Mouse (Mus musculus) skeletal muscle tissue, adult 2 months (tissue): ENCODE data around the gene Uso1.
"Not testable (repeated sequence)": the region's sequence is repeated elsewhere in the genome, so short reads cannot be mapped to it uniquely, and the experiment has no call there.

Experiments used
- DNase-seq: peaks from one replicate; pipeline ENCODE4 v3.0.0-alpha.2; 2012; ENCODE audit warnings: low read depth, low spot score

The Uso1 gene

GRCm38 (mm10) chr5:92127141-92127625 is 10.6 kb upstream of the Uso1 start:
- peak; percentile 27 for DNase-seq

GRCm38 (mm10) chr5:92127751-92128150 is 10.0 kb upstream of the Uso1 start:
- no peak for DNase-seq

DNA sequence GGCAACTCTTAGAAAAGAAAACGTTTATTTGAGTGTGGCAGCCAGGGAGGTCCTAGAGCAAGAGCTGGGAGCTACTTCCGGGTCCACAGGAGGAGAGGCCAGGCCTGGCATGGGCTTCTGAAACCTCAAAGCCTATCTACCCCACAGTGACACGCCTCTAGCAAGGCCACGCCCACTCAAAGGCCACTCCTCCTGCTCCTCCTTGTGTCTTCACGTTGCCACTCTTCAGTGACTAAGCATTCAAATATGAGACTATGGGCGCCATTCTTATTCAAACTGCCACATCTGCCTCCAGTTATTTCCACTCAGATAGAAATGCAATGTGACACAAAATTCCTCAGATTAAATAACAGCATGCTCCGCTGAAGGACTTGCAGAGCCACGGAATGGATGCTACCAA is 9.2 kb upstream of the Uso1 start:
- peak; percentile 48 for DNase-seq

GRCm38 (mm10) chr5:92129321-92129768 is 8.4 kb upstream of the Uso1 start:
- DNase-seq, result no peak

DNA sequence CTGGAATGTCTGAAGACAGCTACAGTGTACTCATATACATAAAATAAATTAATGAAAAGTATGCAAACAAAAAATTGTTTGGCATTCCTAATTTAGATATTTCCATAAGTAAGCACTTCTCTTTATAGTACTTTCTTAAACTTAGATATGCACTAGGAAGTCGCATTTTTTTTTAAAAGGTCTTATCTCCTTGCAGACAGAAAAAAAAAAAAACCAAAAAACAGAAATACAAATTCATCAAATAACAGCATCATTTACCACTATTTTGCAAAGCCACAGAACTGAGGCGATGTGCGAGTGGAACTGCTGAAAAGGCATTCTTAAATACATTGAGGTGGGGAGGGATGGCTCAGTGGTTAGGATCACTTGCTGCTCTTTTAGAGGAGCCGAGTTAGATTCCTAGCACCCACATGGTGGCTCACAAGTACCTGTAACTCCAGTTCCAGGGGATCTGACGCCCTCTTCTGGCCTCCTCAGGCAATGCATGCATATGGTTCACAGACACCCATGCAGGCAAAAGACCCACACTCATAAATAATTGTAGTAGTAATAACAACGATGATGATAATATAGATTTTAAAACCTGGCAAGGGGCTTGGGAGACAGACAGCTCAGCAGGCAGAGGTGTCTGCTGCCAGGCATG is 7.6 kb upstream of the Uso1 start:
- DNase-seq, result no peak

DNA sequence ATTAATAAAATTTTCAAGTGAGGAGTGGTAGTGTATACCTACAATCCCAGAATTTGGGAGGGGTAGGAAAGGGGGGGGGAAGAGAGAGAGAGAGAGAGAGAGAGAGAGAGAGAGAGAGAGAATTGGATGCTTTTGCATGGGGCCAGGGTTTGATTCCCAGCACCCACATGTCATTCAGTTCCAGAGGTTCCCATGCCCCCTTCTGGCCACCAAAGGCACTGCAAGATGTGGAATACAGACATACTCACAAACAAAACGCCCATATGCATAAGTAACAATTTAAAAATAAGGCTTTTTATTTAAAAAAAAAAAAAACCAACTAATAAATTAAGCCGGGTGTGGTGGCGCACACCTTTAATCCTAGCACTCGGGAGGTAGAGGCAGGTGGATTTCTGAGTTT is 5.6 kb upstream of the Uso1 start:
- no peak for DNase-seq

DNA sequence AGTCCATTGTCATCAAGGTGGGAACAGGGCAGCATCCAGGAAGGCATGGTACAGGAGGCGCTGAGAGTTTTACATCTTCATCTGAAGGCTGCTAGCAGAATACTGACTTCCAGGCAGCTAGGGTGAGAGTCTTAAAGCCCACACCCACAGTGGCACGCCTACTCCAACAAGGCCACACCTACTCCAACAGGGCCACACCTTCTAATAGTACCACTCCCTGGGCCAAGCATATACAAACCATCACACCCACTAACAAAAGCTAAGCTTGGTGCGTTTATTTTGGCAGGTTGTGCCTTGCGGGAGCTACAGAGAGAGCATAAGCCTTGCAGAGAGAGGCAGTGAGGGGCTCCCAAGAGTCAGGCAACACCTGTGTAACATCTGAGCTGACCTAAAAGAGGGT is 4.7 kb upstream of the Uso1 start:
- not testable (repeated sequence) for DNase-seq

DNA sequence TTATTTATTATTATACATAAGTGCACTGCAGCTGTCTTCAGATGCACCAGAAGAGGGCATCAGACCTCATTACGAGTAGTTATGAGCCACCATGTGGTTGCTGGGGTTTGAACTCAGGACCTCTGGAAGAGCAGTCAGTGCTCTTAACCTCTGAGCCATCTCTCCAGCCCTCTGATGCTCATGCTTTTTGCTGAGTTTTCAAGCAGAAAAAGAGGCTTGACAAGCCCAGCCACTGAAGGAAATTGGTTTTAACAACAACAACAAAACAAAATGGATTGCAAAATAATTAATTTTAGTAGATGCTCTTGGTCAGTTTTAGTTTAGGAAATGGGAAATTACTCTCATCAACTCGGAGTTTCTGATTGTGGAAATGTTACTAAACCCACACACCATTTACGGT is 2.8 kb upstream of the Uso1 start:
- DNase-seq, result no peak

DNA sequence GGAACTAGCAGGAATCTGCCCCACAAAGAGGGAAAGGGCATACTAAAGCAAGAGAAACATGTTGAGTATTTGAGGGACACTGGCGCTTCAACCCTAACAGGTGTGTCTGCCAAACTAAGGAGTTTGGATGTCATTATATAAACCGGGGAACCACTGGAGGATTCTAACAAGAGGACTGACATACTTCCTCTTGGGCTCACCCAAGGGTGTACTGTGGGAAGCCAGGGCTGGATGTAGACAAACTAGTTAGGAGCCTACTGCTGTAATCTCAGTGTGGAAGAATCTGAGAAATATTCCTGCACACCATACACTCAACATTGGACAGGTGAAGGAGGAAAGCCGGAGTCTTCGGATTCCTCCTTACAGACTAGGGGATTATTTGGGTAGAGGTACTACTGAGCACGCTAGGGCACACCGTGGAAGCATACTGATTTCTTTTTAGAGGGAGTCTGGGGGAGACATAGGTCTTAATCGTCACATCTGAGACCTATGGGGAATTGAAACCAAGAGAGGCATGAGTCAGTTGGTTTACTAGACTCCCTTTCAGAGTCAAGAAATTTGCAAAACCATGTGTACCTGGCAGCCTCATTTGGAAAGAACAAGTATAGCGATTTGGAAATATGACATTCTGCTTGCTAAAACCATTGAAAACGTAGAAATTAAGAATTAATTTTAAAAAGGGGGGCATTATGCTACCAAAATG is 1.1 kb upstream of the Uso1 start:
- no peak for DNase-seq

DNA sequence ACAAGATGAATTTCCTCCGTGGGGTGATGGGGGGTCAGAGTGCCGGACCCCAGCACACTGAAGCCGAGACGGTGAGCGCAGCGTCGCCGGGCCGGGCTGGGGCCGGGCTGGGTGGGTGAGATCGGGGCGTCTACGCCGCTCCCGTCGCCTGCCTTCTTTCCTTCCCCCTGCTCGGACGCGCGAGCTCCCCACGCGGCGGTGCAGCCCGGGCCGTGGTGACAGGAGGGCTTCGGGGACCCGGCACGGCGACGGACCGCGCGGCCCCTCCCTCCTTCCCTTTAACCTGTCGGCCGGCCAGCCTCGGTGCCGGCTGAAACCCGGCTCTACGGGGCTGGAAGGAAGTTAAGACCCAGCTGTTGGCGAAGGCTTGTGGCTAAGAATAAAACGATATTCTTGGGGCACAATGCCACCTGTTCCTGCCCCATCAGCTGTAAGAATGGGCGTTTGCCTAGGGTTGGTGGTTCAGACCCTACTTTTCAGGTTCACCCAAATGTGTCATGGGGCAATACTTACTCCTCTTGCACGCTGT is 419 bp downstream of the Uso1 start:
- peak; percentile 68 for DNase-seq

DNA sequence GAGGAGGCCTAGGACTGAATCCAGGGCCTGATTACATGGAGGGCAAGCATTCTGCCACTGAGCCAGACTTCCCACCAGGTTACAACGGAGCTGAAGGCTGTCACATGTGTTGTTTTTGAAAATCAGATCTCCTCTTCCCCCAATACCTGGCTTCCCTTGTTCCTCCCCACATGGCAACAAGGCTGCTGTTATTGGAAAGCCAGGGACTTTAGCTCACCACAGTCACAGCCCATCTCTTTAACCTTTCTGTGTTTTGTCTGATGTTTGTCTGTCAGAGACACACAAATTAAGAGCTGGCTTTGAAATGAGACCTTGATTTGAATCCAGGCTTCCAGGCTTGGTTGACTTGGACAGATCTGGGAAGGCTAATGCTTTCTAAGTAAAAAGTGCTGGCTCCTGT is 1.5 kb downstream of the Uso1 start:
- no peak for DNase-seq

- DNase-seq, result no peak
Measured at GRCm38 (mm10) chr5:92141696-92142095, 4.0 kb downstream of the Uso1 start.

GRCm38 (mm10) chr5:92142481-92142880 is 4.7 kb downstream of the Uso1 start:
- DNase-seq, result no peak

DNA sequence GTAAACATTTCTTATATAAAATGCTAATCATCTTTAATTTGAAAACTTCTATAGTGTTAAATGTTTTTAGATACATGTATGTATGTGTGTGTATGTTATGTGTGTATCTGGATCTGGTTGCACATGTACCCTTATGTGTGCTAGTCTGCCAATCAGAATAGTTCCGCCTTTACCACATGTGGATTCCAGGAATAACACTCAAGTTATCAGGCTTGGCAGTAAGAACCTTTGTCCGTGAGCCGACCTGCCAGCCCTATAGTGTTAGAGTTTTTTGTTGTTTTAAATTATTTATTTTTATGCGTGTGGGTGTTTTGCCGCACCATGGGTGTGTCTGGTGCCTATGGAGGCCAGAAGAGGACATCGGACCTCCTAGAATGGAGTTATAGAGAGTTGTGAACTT is 5.9 kb downstream of the Uso1 start:
- no peak for DNase-seq

DNA sequence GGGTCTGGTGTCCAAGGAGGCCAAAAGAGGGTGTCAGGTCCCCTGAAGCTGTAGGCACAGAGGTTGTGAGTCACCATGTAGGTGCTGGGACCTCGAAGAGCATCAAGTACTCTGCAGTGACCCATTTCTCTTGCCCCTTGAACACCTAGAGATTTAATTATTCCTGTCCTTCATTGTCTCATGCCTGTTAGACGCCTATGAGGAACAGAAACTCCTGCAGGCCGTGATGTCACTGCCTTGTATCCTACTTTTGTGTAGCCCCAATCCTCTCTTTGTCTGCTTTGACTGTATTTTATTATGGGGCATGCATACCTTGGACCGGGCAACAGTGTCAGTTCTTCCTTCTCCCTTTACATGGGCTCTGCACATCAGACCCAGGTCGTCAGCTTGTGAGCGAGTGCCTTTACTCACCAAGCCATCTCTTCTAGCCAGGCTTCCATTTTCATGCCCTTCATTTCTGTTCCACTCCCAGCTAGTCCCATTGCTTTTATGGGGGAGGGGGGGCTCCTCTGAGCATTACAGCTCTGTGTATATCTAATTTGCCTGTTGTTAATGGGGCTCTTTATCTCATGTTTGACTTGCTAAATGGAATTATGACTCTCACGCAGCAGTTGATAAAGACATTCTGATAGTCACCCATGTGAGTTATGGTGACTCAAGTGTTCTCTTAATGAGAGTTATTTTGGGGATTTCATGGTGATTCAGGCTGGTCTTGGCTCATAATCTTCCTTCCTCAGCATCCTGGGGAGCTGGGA is 7.4 kb downstream of the Uso1 start:
- DNase-seq, result no peak

DNA sequence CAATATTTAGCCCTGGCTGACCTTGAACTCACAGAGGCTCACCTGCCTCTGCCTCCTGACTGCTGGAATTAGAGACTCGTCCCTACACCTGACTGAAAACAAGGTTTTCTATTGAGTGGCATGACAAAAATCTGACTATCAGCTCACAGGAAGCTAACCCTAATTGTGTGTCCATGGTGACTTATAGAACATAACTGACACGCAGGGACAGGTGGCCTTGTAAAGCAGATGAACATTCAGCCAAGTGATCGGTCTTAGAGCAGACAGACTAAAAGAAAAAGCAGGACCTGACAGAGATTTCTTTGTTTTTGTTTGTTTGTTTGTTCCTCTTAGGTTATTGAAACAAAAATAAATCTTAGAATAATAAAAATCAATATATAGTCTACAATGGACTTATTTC is 10.5 kb downstream of the Uso1 start:
- DNase-seq, result no peak

DNA sequence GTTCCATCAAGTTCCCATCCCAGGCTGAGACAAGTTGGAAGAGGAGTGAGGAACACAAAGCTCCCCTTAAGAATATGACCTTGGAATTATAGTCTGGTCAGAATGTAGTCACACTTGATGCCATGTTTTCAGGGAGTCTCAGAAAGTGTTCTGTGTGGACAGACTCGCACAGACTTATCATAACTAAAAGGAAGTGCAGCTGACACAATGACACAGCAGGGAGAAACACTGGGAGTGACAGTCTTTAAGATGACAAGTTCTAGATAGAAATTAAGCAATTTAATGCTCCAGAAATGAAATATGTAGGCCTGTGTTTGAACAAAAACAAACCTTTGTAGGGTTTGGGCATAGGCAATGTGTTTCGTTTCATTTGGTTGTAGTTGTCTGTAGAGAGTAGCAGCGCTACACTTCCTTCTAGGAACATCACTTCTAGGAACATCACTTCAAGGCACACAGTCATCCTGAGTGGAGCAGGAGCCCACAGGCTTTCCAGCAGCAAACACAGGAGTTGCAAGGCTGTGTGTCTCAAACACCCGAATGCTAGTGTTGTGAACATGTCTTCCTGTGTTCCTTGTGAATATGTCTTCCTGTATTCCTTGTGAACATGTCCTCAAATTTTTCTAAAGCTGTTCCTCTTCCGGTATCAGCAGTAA is 11.7 kb downstream of the Uso1 start:
- DNase-seq, result no peak

DNA sequence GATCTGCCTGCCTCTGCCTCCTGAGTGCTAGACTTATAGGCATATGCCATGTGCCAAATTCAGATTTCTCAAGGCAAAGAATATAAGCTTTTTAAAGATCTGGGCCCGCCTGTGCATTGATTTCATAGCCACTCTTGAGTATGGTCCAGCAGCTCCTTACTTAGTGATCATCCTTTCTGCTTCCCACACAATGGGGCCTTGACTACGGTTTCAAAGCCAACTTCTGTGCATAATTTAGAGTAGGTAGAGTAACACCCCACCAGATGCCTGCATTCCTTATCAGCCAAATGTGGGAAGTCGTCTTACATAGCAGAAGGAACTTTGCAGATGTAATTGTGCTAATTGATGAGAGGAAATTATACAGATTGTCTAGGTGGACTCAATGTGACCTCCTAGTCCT is 17.1 kb downstream of the Uso1 start:
- DNase-seq, result no peak

DNA sequence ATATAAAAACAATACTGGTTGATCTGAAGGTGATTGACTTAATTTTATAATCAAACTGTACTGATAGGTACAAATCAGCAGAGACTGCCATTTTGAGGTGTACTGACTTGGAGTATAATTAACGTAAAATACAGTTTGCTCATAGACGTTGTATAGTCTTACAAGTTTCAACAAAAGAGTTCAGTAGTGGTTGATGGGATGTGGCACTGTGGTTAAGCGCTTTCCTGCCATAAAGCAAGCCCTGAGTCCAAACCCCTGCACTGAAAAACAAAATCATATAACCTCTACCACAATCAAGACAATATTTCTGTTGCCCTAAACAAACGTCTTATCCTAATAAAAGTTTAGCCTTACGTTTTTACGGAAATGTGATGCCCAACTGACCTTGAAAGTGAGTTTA is 28.2 kb downstream of the Uso1 start:
- DNase-seq, result no peak

DNA sequence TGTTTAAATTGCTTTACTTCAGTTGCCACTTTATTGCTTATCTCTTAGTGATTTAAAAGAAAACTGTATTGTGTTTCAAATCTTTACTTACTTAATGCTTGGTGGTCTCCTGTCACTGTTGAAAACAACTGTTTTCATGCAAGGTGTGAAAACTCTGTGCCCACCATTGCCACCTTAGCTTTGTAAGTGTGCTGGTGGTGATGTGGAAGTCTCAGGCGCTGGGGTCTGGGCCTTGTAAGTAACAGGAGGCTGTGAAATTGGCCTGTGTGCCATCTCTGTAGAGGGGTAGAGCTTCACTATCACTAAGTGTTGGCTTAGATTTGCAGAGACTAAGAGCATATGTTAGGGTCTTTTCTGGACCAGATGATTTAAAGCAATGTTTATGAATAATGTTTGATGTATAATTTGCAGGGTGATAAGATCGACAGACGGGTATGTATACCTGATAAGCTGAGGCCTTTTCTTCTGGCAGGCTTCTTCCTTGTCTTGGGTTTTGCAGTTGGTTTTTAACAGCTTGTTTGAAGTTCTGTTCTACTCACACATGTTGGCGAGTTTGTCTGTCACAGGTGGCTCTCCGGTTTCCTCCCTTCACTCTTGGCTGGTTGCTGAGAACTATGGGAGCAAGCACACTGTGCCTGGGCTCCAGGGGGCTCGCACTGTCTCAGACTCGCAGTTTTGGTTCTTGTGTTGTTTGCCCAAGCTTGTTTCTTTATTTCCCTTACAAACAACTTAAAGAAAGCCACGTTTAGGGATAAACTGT is 45.5 kb downstream of the Uso1 start:
- DNase-seq, result no peak

GRCm38 (mm10) chr5:92188881-92189483 is 51.2 kb downstream of the Uso1 start:
- no peak for DNase-seq
